Mouse (Mus musculus): ENCODE data around the gene Myh9. TPM values are rescaled to one million over a fixed set of nuclear protein-coding genes. Genes with fewer than 3 reads are reported as not detected.

The Myh9 gene
- total and polyA plus RNA-seq, 2 experiments from 2014 or later: 17.5 to 63.6 TPM

GRCm38 (mm10) chr15:77763702-77764101, 78.3 kb downstream of the Myh9 start:
- TF ChIP-seq CTCF (IDR thresholded peaks at IDR 0.05; ENCODE audit: low read depth): no peak
- TF ChIP-seq EP300 (IDR thresholded peaks at IDR 0.05; ENCODE audit: low read depth): no peak
- Histone ChIP-seq H3K27me3 (ENCODE audit: control insufficient read depth, insufficient read depth, low read length) (no peaks in the 10 kb centered on the region), H3K4me3 (ENCODE audit: low read depth, low read length) (no peak overlapping the region), H3K9me3 (replicated peaks; ENCODE audit: control insufficient read depth, low read length) (no peaks in the 10 kb centered on the region), H3K27ac (ENCODE audit: low read depth) (peak overlapping the region; percentile 48; the same call in 1 of the 2 replicates), H3K4me1 (ENCODE audit: control insufficient read depth, insufficient read depth) (no peaks in the 10 kb centered on the region), H3K36me3 (replicated peaks; ENCODE audit: control insufficient read depth, insufficient read depth, low read length) (peaks cover 90% of the 10 kb centered on the region), H3K9ac (replicated peaks; ENCODE audit: low read depth, low read length) (no peak overlapping the region), H3K4me2 (ENCODE audit: low read depth, low read length) (no peak overlapping the region)
- WGBS: 69% methylated on average over 11 of the region's 11 CpGs
- ATAC-seq (ENCODE audit: insufficient read depth, low read depth) (no peak), DNase-seq (ENCODE audit: low spot score) (no peak)

- H3K9me3 ChIP-seq (replicated peaks; ENCODE audit: control insufficient read depth, low read length): no peaks in the 10 kb centered on the region
- peaks cover 83% of the 10 kb centered on the region for H3K36me3 ChIP-seq (replicated peaks; ENCODE audit: control insufficient read depth, insufficient read depth, low read length)
- no peaks in the 10 kb centered on the region for H3K4me1 ChIP-seq (ENCODE audit: control insufficient read depth, insufficient read depth)
- ATAC-seq (ENCODE audit: insufficient read depth, low read depth): no peak
- H3K4me3 ChIP-seq (ENCODE audit: low read depth, low read length): no peak overlapping the region
- no peak overlapping the region for H3K4me2 ChIP-seq (ENCODE audit: low read depth, low read length)
- H3K27ac ChIP-seq (ENCODE audit: low read depth): no peak overlapping the region
- WGBS: 90% methylated on average over 16 of the region's 16 CpGs
- TF ChIP-seq EP300 (IDR thresholded peaks at IDR 0.05; ENCODE audit: low read depth): no peak
- no peak for TF ChIP-seq CTCF (IDR thresholded peaks at IDR 0.05; ENCODE audit: low read depth)
- H3K27me3 ChIP-seq (ENCODE audit: control insufficient read depth, insufficient read depth, low read length): no peaks in the 10 kb centered on the region
- no peak overlapping the region for H3K9ac ChIP-seq (replicated peaks; ENCODE audit: low read depth, low read length)
- no peak for DNase-seq (ENCODE audit: low spot score)
These were observed 78.9 kb downstream of the Myh9 start for GRCm38 (mm10) chr15:77763050-77763449.

GRCm38 (mm10) chr15:77761561-77762380, 80.2 kb downstream of the Myh9 start:
- H3K27me3 ChIP-seq (ENCODE audit: control insufficient read depth, insufficient read depth, low read length): no peaks in the 10 kb centered on the region
- 73% methylated on average over 22 of the region's 22 CpGs for WGBS
- no peak overlapping the region for H3K4me2 ChIP-seq (ENCODE audit: low read depth, low read length)
- no peak for TF ChIP-seq EP300 (IDR thresholded peaks at IDR 0.05; ENCODE audit: low read depth)
- TF ChIP-seq CTCF (IDR thresholded peaks at IDR 0.05; ENCODE audit: low read depth): peak; percentile 73
- no peaks in the 10 kb centered on the region for H3K9me3 ChIP-seq (replicated peaks; ENCODE audit: control insufficient read depth, low read length)
- ATAC-seq (ENCODE audit: insufficient read depth, low read depth) (peak; percentile 52; the same call in 1 of the 2 replicates), DNase-seq (ENCODE audit: low spot score) (peak; percentile 57)
- H3K9ac ChIP-seq (replicated peaks; ENCODE audit: low read depth, low read length): no peak overlapping the region
- no peak overlapping the region for H3K27ac ChIP-seq (ENCODE audit: low read depth)
- peaks cover 70% of the 10 kb centered on the region for H3K36me3 ChIP-seq (replicated peaks; ENCODE audit: control insufficient read depth, insufficient read depth, low read length)
- no peak overlapping the region for H3K4me3 ChIP-seq (ENCODE audit: low read depth, low read length)
- H3K4me1 ChIP-seq (ENCODE audit: control insufficient read depth, insufficient read depth): no peaks in the 10 kb centered on the region

GRCm38 (mm10) chr15:77761083-77761482, 80.9 kb downstream of the Myh9 start:
- no peak for ATAC-seq (ENCODE audit: insufficient read depth, low read depth)
- no peak overlapping the region for H3K4me2 ChIP-seq (ENCODE audit: low read depth, low read length)
- WGBS: 91% methylated on average over 7 of the region's 7 CpGs
- TF ChIP-seq EP300 (IDR thresholded peaks at IDR 0.05; ENCODE audit: low read depth) (no peak), CTCF (IDR thresholded peaks at IDR 0.05; ENCODE audit: low read depth) (no peak)
- no peaks in the 10 kb centered on the region for H3K9me3 ChIP-seq (replicated peaks; ENCODE audit: control insufficient read depth, low read length)
- peaks cover 63% of the 10 kb centered on the region for H3K36me3 ChIP-seq (replicated peaks; ENCODE audit: control insufficient read depth, insufficient read depth, low read length)
- no peak overlapping the region for H3K4me3 ChIP-seq (ENCODE audit: low read depth, low read length)
- no peak overlapping the region for H3K9ac ChIP-seq (replicated peaks; ENCODE audit: low read depth, low read length)
- H3K27me3 ChIP-seq (ENCODE audit: control insufficient read depth, insufficient read depth, low read length): no peaks in the 10 kb centered on the region
- no peaks in the 10 kb centered on the region for H3K4me1 ChIP-seq (ENCODE audit: control insufficient read depth, insufficient read depth)
- H3K27ac ChIP-seq (ENCODE audit: low read depth): no peak overlapping the region
- DNase-seq (ENCODE audit: low spot score): no peak

GRCm38 (mm10) chr15:77760037-77760436, 81.9 kb downstream of the Myh9 start:
- WGBS: 92% methylated on average over 16 of the region's 16 CpGs

More at GRCm38 (mm10) chr15:77760037-77760436, 81.9 kb downstream of the Myh9 start:
- H3K9ac ChIP-seq (replicated peaks; ENCODE audit: low read depth, low read length): no peak overlapping the region
- TF ChIP-seq CTCF (IDR thresholded peaks at IDR 0.05; ENCODE audit: low read depth): no peak
- no peak for TF ChIP-seq EP300 (IDR thresholded peaks at IDR 0.05; ENCODE audit: low read depth)
- H3K9me3 ChIP-seq (replicated peaks; ENCODE audit: control insufficient read depth, low read length): no peaks in the 10 kb centered on the region
- H3K36me3 ChIP-seq (replicated peaks; ENCODE audit: control insufficient read depth, insufficient read depth, low read length): peaks cover 53% of the 10 kb centered on the region
- ATAC-seq (ENCODE audit: insufficient read depth, low read depth) (no peak), DNase-seq (ENCODE audit: low spot score) (no peak)
- no peaks in the 10 kb centered on the region for H3K27me3 ChIP-seq (ENCODE audit: control insufficient read depth, insufficient read depth, low read length)
- H3K4me1 ChIP-seq (ENCODE audit: control insufficient read depth, insufficient read depth): no peaks in the 10 kb centered on the region
- no peak overlapping the region for H3K4me3 ChIP-seq (ENCODE audit: low read depth, low read length)
- no peak overlapping the region for H3K4me2 ChIP-seq (ENCODE audit: low read depth, low read length)
- no peak overlapping the region for H3K27ac ChIP-seq (ENCODE audit: low read depth)

Measured in heart, postnatal 0 days (tissue).